Mouse (Mus musculus) monocyte, adult 59 days (primary cell): ENCODE measurements around the gene Gm49361. TPM values are rescaled to one million over a fixed set of nuclear protein-coding genes. Genes with fewer than 3 reads are reported as not detected.

Experiments used
- total RNA-seq, 2 experiments: library from RNA; stranded (reverse); gene quantifications; one replicate each; pipeline ENCODE4 v1.2.4; 2023

Gm49361 gene
- total RNA-seq = 1 to 10 TPM in 1 of 2 experiments, not detected in 1; 2.4 TPM

DNA sequence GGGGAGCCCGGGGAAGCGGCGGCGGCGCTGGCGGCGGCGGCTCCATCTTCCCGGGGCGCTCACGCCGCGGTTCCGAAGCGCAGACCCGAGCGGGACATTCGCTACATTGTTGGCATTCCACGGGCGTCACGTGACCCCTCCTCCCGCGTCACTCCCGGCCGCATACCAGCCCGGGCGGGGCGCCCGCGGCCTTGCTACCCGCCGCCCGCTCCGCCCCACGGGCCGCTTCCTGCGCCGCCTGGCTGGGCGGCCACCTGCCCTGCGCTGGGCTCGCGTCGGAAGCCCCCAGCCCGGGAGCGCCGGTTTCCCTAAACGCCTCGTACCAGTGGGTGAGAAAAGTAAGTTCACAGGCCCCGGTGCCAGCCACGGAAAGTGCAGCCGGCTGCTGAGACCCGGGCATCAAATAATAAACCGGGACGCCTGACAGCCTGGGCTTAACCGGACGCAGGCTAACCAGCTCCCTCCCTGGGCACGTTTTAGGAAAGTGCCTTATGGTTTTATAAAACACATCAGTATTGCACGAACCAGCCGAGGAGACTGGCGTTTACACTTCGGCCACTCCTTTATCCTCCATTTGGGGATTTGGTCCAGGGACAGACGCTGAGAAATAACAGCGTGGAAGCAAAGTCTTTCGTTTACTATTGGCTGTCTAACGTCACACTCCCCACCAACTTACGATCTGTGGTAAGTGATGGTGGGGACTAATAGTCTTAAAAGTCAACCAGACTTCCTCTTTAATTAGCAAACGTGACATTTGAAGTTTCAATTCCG lies at the start of gene Gm49361:
Gene Gm49361 (minus strand): TSS at position 103 of the 771 bp plus-strand sequence.

DNA sequence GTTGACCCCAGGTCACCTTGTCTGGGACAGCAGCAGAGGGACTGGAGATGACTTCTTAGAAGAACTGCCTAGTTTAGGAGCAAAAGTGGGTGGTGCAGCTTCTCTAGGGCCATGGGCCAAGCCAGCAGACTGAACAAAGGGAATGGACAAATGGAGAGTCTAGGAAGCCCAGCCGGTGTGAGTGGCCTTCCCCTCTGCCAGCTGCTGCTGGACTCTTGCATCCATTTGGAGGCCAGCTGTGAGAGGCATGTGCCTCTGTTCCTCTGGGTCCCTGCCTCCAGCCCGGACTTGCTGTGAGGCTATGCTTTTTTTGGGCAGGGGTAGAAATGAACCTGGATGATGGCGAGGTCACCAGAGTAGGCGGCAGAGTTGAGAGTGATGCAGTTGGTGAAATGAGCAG lies 12.3 kb upstream of the Gm49361 start, which contains the start of gene Lats2:
Gene Lats2 (minus strand): TSS at position 152 of the 400 bp plus-strand sequence.

DNA sequence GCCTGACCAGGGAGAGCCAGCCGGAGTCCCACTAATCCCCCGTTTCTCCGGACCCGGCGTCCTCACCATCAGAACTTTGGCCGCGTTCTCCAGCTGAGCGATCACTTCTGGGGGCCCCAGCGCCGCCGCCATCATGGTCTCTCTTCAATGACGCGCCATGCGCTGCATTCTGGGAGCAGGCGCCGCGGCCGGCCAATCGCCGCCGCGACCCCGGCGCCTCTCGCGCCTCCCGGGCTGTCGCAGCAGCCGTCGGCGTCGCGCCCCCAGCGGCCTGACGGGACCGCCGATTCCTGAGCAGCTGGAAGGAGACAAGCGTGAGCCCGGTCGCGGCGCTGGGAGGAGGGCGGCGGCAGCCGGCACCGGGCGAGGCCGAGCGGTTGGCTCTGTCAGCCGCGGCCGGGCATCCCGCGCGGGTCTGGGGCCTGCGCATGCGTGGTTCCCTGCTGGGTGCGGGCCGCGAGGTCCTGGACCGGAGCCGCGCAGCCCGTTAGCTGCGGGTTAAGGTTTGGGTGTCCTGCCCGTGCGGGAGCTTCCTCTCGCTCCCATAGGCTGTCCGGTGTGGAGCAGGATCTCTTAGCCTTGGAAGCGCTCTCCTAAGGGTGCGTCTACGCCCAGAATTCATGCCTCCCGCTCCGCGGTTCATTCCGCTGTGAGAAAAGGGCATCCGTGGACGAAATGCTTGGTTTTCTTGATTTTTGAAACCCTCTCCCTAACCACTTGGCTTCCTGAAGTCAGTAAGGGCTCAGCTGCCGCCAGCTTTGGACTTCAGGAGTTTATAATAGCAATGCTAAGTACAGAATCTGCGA lies 80.9 kb downstream of the Gm49361 start, which contains the start of gene Xpo4:
Gene Xpo4 (minus strand): TSS at position 609 of the 806 bp plus-strand sequence.

Other genes with a start within 250 kb of the Gm49361 start
- gene Il17d, start 221.3 kb downstream of the Gm49361 start, total RNA-seq = not detected
- 10 to 100 TPM; 14.5 to 15.5 TPM for gene Eef1akmt1, start 174.5 kb downstream of the Gm49361 start, total RNA-seq
- gene Xpo4, start 80.7 kb downstream of the Gm49361 start, total RNA-seq = 10 to 100 TPM; 17.4 to 19.3 TPM
- gene Lats2, start 12.3 kb upstream of the Gm49361 start, total RNA-seq = 10 to 100 TPM; 78.3 to 84.2 TPM
- gene Sap18, start 52.1 kb upstream of the Gm49361 start, total RNA-seq = 10 to 100 TPM; 40.4 to 42.3 TPM
- gene Ska3, start 80.1 kb upstream of the Gm49361 start, total RNA-seq = 1 to 10 TPM in 1 of 2 experiments, under 1 TPM in 1; 0.91 to 1.0 TPM
- gene Mrpl57, start 80.1 kb upstream of the Gm49361 start, total RNA-seq = 10 to 100 TPM; 50.3 to 60.8 TPM
- 10 to 100 TPM; 38.7 to 42.2 TPM for gene Zdhhc20, start 144.2 kb upstream of the Gm49361 start, total RNA-seq